Mouse (Mus musculus): ENCODE data around the gene Oaz2. TPM values are rescaled to one million over a fixed set of nuclear protein-coding genes. Genes with fewer than 3 reads are reported as not detected.
"Not testable (repeated sequence)": the region's sequence is repeated elsewhere in the genome, so short reads cannot be mapped to it uniquely, and the experiment has no call there.

Oaz2 gene
- polyA plus RNA-seq, 1 experiment from 2014 or later, result 204 TPM

GRCm38 (mm10) chr9:65644960-65645359, 22.8 kb upstream of the Oaz2 start:
- Histone ChIP-seq H3K4me1 (replicated peaks; ENCODE audit: control insufficient read depth, insufficient read depth, low read length) (0 out of 2 replicates have a peak, but pooled peaks cover 2% of the 10 kb centered on the region), H3K4me2 (replicated peaks; ENCODE audit: low read depth, low read length) (no peak overlapping the region), H3K27me3 (ENCODE audit: control insufficient read depth, insufficient read depth, low read length) (no peaks in the 10 kb centered on the region), H3K9ac (ENCODE audit: low read depth, low read length) (no peak overlapping the region), H3K27ac (ENCODE audit: low read depth, low read length) (no peak overlapping the region), H3K4me3 (ENCODE audit: low read depth, low read length) (no peak overlapping the region), H3K36me3 (ENCODE audit: control insufficient read depth, insufficient read depth, low read length) (no peaks in the 10 kb centered on the region), H3K9me3 (ENCODE audit: control insufficient read depth, low read length) (no peaks in the 10 kb centered on the region)
- ATAC-seq (ENCODE audit: low FRiP score) (no peak), DNase-seq (ENCODE audit: low spot score) (no peak)
- 90% methylated on average over 4 of the region's 4 CpGs for WGBS

- DNase-seq (ENCODE audit: low spot score) (no peak), ATAC-seq (ENCODE audit: low FRiP score) (no peak)
- Histone ChIP-seq H3K4me1 (replicated peaks; ENCODE audit: control insufficient read depth, insufficient read depth, low read length) (0 out of 2 replicates have a peak, but pooled peaks cover 2% of the 10 kb centered on the region), H3K27ac (ENCODE audit: low read depth, low read length) (no peak overlapping the region), H3K9me3 (ENCODE audit: control insufficient read depth, low read length) (no peaks in the 10 kb centered on the region), H3K9ac (ENCODE audit: low read depth, low read length) (no peak overlapping the region), H3K27me3 (ENCODE audit: control insufficient read depth, insufficient read depth, low read length) (no peaks in the 10 kb centered on the region), H3K36me3 (ENCODE audit: control insufficient read depth, insufficient read depth, low read length) (no peaks in the 10 kb centered on the region), H3K4me2 (replicated peaks; ENCODE audit: low read depth, low read length) (no peak overlapping the region), H3K4me3 (ENCODE audit: low read depth, low read length) (no peak overlapping the region)
- WGBS, result 70% methylated on average over 3 of the region's 3 CpGs
These were observed 21.8 kb upstream of the Oaz2 start for GRCm38 (mm10) chr9:65645984-65646383.

- DNase-seq (ENCODE audit: low spot score), result no peak
- Histone ChIP-seq H3K9me3 (ENCODE audit: control insufficient read depth, low read length) (no peaks in the 10 kb centered on the region), H3K9ac (ENCODE audit: low read depth, low read length) (no peak overlapping the region), H3K4me1 (replicated peaks; ENCODE audit: control insufficient read depth, insufficient read depth, low read length) (no peaks in the 10 kb centered on the region), H3K4me2 (replicated peaks; ENCODE audit: low read depth, low read length) (no peak overlapping the region), H3K36me3 (ENCODE audit: control insufficient read depth, insufficient read depth, low read length) (no peaks in the 10 kb centered on the region), H3K27me3 (ENCODE audit: control insufficient read depth, insufficient read depth, low read length) (no peaks in the 10 kb centered on the region), H3K4me3 (ENCODE audit: low read depth, low read length) (no peak overlapping the region), H3K27ac (ENCODE audit: low read depth, low read length) (no peak overlapping the region)
- WGBS, result 98% methylated on average over 2 of the region's 2 CpGs
- no peak for ATAC-seq (ENCODE audit: low FRiP score)
These were observed 21.0 kb upstream of the Oaz2 start for GRCm38 (mm10) chr9:65646782-65647181.

DNA sequence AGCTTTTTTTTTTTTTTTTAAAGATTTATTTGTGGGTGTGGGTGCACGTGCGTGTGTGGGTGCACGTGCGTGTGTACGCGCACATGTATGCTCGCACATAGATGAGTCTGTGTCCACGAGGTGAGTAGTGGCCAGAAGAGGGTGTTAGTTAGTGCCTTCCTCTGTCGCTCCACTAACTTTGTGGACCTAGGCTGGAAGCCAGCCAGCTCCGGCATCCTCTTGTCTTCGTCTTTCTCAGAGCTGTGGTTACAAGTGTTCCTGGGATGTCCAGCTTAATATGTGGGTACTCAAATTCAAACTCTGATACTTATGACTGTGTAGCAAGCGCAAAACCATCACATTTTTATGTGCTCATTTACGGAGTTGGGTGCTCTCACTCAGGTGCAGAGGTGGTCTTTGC, 19.1 kb upstream of the Oaz2 start:
- ATAC-seq (ENCODE audit: low FRiP score) (no peak), DNase-seq (ENCODE audit: low spot score) (no peak)
- H3K4me1 ChIP-seq (replicated peaks; ENCODE audit: control insufficient read depth, insufficient read depth, low read length), result no peaks in the 10 kb centered on the region
- no peaks in the 10 kb centered on the region for H3K9me3 ChIP-seq (ENCODE audit: control insufficient read depth, low read length)
- H3K27me3 ChIP-seq (ENCODE audit: control insufficient read depth, insufficient read depth, low read length), result no peaks in the 10 kb centered on the region
- no peak overlapping the region for H3K4me3 ChIP-seq (ENCODE audit: low read depth, low read length)
- no peaks in the 10 kb centered on the region for H3K36me3 ChIP-seq (ENCODE audit: control insufficient read depth, insufficient read depth, low read length)
- no peak overlapping the region for H3K4me2 ChIP-seq (replicated peaks; ENCODE audit: low read depth, low read length)
- H3K9ac ChIP-seq (ENCODE audit: low read depth, low read length), result no peak overlapping the region
- WGBS, result 95% methylated on average over 13 of the region's 13 CpGs
- H3K27ac ChIP-seq (ENCODE audit: low read depth, low read length), result no peak overlapping the region

DNA sequence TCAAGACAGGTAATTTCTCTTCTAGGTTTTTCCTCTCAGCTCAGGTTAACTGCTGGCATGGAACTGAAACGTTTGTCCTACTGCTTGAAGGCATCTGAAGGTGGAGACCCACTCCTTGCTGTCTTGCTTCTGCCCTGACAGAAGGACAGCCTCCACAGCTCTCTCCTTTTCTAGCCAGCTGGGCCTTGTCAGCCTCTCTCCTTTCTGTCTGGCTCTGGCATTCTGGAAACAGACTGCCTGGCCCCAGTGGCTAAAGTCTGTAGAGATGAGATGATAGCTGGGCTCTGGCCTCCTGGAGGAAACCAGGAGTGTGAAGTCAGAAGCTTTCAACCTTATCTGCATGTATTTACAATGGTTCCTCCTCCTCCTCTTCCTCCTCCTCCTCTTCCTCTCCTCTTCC, 17.8 kb upstream of the Oaz2 start:
- DNase-seq (ENCODE audit: low spot score) (no peak), ATAC-seq (ENCODE audit: low FRiP score) (no peak)
- Histone ChIP-seq H3K4me3 (ENCODE audit: low read depth, low read length) (no peak overlapping the region), H3K27ac (ENCODE audit: low read depth, low read length) (no peak overlapping the region), H3K9me3 (ENCODE audit: control insufficient read depth, low read length) (no peaks in the 10 kb centered on the region), H3K27me3 (ENCODE audit: control insufficient read depth, insufficient read depth, low read length) (no peaks in the 10 kb centered on the region), H3K4me1 (replicated peaks; ENCODE audit: control insufficient read depth, insufficient read depth, low read length) (no peaks in the 10 kb centered on the region), H3K36me3 (ENCODE audit: control insufficient read depth, insufficient read depth, low read length) (no peaks in the 10 kb centered on the region), H3K9ac (ENCODE audit: low read depth, low read length) (no peak overlapping the region), H3K4me2 (replicated peaks; ENCODE audit: low read depth, low read length) (no peak overlapping the region)
- 75% methylated on average over 1 of the region's 1 CpGs for WGBS

- ATAC-seq (ENCODE audit: low FRiP score); H3K27me3 ChIP-seq (ENCODE audit: control insufficient read depth, insufficient read depth, low read length); DNase-seq (ENCODE audit: low spot score); H3K9ac ChIP-seq (ENCODE audit: low read depth, low read length); H3K4me3 ChIP-seq (ENCODE audit: low read depth, low read length); H3K9me3 ChIP-seq (ENCODE audit: control insufficient read depth, low read length); H3K4me2 ChIP-seq (replicated peaks; ENCODE audit: low read depth, low read length); H3K4me1 ChIP-seq (replicated peaks; ENCODE audit: control insufficient read depth, insufficient read depth, low read length); H3K27ac ChIP-seq (ENCODE audit: low read depth, low read length); H3K36me3 ChIP-seq (ENCODE audit: control insufficient read depth, insufficient read depth, low read length): not testable (repeated sequence)
- 87% methylated on average over 1 of the region's 1 CpGs for WGBS
These were observed 15.8 kb upstream of the Oaz2 start for GRCm38 (mm10) chr9:65651957-65652356.

DNA sequence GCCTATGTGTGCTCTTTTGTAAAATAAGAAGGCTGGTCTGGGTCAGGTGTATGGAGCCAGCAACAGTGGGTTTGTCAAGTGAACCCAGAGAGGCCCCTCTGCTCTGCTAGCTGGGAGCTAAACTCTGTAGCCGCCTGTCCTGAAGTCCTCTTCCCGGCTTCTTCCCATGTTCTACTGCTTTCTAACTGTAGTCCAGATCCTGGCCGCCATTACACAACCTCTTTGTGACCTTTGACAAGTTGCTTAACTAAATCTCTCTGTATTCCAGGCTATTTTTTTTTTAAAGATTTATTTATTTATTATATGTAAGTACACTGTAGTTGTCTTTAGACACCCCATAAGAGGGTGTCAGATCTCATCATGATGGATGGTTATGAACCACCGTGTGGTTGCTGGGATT, 14.1 kb upstream of the Oaz2 start:
- DNase-seq (ENCODE audit: low spot score) (no peak), ATAC-seq (ENCODE audit: low FRiP score) (no peak)
- no peak overlapping the region for H3K9ac ChIP-seq (ENCODE audit: low read depth, low read length)
- no peak overlapping the region for H3K4me2 ChIP-seq (replicated peaks; ENCODE audit: low read depth, low read length)
- no peak overlapping the region for H3K4me3 ChIP-seq (ENCODE audit: low read depth, low read length)
- H3K36me3 ChIP-seq (ENCODE audit: control insufficient read depth, insufficient read depth, low read length), result no peaks in the 10 kb centered on the region
- H3K9me3 ChIP-seq (ENCODE audit: control insufficient read depth, low read length), result no peaks in the 10 kb centered on the region
- 92% methylated on average over 4 of the region's 4 CpGs for WGBS
- H3K27me3 ChIP-seq (ENCODE audit: control insufficient read depth, insufficient read depth, low read length), result no peaks in the 10 kb centered on the region
- no peak overlapping the region for H3K27ac ChIP-seq (ENCODE audit: low read depth, low read length)
- no peaks in the 10 kb centered on the region for H3K4me1 ChIP-seq (replicated peaks; ENCODE audit: control insufficient read depth, insufficient read depth, low read length)

DNA sequence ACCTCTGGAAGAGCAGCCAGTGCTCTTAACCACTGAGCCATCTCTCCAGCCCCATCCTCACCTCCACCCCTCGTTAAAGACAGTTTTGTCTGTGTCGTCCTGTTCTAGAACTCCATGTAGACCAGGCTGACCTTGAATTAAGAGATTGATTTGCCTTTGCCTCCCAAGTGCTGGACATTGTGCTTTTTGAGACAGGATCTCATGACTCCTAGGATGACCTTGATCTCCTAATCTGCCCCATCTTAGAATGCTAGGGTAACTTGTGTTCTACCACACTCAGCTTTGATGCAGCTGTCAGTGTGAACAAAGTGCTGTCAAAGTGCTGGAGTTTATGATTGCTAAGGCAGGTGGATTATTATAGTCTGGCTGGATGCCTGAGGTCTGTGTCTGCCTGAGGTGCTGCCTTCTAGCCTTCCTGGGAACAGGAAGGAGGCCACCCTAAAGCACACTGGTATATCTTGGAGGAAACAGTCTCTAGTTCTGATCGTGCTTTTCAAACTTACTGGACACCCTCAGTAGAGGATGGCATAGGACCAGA, 13.0 kb upstream of the Oaz2 start:
- no peaks in the 10 kb centered on the region for H3K27me3 ChIP-seq (ENCODE audit: control insufficient read depth, insufficient read depth, low read length)
- WGBS, result 84% methylated on average over 3 of the region's 3 CpGs
- no peak overlapping the region for H3K9ac ChIP-seq (ENCODE audit: low read depth, low read length)
- no peaks in the 10 kb centered on the region for H3K9me3 ChIP-seq (ENCODE audit: control insufficient read depth, low read length)
- H3K4me3 ChIP-seq (ENCODE audit: low read depth, low read length), result no peak overlapping the region
- H3K27ac ChIP-seq (ENCODE audit: low read depth, low read length), result no peak overlapping the region
- DNase-seq (ENCODE audit: low spot score) (no peak), ATAC-seq (ENCODE audit: low FRiP score) (no peak)
- H3K4me1 ChIP-seq (replicated peaks; ENCODE audit: control insufficient read depth, insufficient read depth, low read length), result no peaks in the 10 kb centered on the region
- H3K4me2 ChIP-seq (replicated peaks; ENCODE audit: low read depth, low read length), result no peak overlapping the region
- no peaks in the 10 kb centered on the region for H3K36me3 ChIP-seq (ENCODE audit: control insufficient read depth, insufficient read depth, low read length)

DNA sequence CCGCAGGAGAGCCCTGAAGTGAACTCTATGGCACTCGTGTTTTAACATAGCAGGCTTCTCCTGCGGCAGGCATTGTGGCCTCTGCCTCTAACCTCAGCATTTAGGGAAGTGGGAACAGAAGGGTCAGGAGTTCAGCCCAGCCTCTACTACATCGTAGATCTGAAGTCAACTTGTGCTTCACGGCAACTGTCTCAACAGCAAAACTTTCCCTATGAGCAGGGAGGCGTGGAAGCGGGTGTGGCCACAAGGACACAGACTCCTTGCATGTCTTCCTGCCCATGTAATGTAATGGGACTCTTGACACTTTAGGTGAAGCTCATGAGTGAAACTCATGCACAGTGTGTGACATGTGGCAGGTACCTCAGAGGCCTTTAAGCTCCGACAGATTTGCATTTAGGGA, 12.3 kb upstream of the Oaz2 start:
- no peak overlapping the region for H3K4me2 ChIP-seq (replicated peaks; ENCODE audit: low read depth, low read length)
- no peak overlapping the region for H3K27ac ChIP-seq (ENCODE audit: low read depth, low read length)
- no peak overlapping the region for H3K4me3 ChIP-seq (ENCODE audit: low read depth, low read length)
- ATAC-seq (ENCODE audit: low FRiP score), result no peak
- WGBS, result 84% methylated on average over 8 of the region's 8 CpGs
- no peaks in the 10 kb centered on the region for H3K27me3 ChIP-seq (ENCODE audit: control insufficient read depth, insufficient read depth, low read length)
- no peaks in the 10 kb centered on the region for H3K9me3 ChIP-seq (ENCODE audit: control insufficient read depth, low read length)
- no peaks in the 10 kb centered on the region for H3K4me1 ChIP-seq (replicated peaks; ENCODE audit: control insufficient read depth, insufficient read depth, low read length)
- H3K9ac ChIP-seq (ENCODE audit: low read depth, low read length), result no peak overlapping the region
- DNase-seq (ENCODE audit: low spot score), result no peak
- no peaks in the 10 kb centered on the region for H3K36me3 ChIP-seq (ENCODE audit: control insufficient read depth, insufficient read depth, low read length)
